Mouse (Mus musculus) v-Abl transformed pro-B cells (cell line): ENCODE measurements around the gene Smyd4.

ENCODE experiments used
- in situ Hi-C, 2 experiments: fragments of 400-800 bp; cut with MboI; formaldehyde crosslinking; loops; one replicate each; pipeline ENCODE4 v1.15.1; 2025; ENCODE audit not compliant: unreplicated experiment in 2 of 2

Gene Smyd4

DNA sequence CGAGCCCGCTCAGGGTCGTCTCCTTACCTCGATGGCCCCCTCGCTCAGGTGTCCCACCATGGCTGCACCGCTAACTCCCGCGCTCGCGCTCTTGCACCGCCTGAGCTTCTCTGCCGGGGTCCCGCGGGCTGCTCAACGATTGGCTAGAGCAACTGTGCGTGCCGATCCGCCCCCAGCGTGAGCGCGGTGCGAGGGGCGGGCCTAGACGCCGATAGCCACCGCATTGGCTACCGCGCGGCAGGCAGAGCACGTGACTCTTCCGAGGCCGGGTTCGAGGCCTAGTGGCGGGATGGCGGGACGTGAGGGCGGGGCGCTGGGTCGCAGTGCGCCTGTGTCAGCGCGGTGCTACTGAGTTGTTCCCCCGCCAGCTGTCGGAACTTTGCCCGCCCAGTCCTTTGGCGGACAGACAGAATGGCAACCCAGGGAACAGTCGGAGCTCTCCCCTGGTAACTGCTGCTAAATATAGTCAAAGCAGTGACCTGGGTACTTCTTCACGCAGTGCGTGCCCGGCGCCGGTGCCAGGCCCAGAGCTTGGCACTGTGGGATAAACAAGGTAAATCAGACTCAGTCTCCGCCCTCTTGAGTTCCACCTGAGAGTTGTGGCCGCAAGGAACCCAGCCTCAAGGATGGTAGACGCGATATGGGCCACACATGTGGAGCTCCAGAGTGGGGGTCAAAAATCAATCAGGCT, at the start of gene Smyd4, which contains the start of gene Rpa1:
Gene Smyd4 (plus strand): TSS at position 235 of the 691 bp plus-strand sequence.
Gene Rpa1 (minus strand): TSS at position 126 of the 691 bp plus-strand sequence.
- in situ Hi-C loops = no loop called here

DNA sequence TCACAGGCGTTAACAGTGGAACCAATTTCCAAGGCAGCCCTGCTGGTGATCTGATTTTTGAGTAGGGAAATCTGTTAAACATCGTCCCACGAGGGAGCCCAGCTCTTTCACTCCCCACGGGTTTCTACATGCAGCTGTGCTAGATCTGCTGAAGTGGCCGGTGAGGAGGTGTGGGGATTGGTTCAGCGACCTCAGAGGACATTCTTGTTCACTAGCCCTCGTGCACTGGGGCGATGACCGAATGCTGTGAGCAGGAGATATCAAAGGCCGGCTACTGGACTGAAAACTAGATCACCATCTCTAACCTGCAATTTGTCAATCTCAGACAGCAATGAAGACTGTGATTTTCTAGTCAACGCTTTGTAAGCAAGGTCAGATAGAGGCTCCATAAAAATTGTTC, 49.7 kb upstream of the Smyd4 start:
- in situ Hi-C loops = loop anchor here (10.0 to 25.0 kb wide), 2 partner anchors 311 to 314 kb away; no protein-coding TSS in a partner anchor

DNA sequence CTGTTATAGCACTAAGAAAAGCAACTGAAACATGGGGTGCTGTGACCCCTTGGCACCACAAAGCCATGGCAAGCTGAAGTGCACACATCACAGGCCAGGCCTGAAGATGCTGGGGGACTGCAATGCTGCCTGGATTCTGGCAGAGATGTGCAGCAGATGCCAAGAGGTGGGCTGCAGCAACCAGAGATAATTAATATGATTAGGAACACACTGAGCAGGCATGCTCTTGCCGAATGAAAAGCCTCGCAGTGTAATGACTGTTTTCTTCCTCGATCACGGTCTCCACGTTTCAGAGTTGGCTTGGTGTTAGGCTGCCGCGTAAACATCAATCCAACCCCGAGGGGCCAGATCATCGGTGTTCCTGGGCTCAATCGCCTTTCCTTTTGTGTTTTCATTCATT, 48.4 kb upstream of the Smyd4 start:
- in situ Hi-C loops = loop anchor here (10.0 to 25.0 kb wide), 2 partner anchors 312 to 315 kb away; no protein-coding TSS in a partner anchor

- in situ Hi-C loops = no loop called here
Observed at GRCm38 (mm10) chr11:75300954-75301353, 47.3 kb upstream of the Smyd4 start.

DNA sequence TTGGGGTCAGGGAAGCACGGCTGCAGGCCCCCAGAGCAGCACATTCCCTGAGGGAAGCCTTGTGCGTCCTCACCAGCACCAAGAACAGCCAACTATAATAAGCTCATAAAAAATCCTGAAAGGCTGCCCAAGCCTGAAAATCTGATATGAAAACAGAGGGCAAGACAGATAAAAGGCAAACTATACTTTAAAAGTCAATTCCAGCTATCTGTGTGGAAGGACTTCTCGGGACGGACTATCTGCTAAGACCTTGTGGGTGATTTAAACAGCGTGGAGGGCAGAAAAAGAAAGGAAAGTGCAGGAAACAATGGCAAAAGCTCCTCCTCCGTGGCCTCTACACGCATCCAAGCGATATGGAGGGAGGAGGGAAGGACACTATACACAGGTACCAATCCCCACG, 43.4 kb upstream of the Smyd4 start:
- in situ Hi-C loops = no loop called here

- in situ Hi-C loops = no loop called here
Observed at GRCm38 (mm10) chr11:75308650-75309049, 39.6 kb upstream of the Smyd4 start.

GRCm38 (mm10) chr11:75310813-75311212, 37.4 kb upstream of the Smyd4 start:
- in situ Hi-C loops = no loop called here

GRCm38 (mm10) chr11:75311751-75312150, 36.5 kb upstream of the Smyd4 start:
- in situ Hi-C loops = no loop called here

- in situ Hi-C loops = no loop called here
Observed at GRCm38 (mm10) chr11:75313834-75314233, 34.4 kb upstream of the Smyd4 start.

- in situ Hi-C loops = no loop called here
Observed at GRCm38 (mm10) chr11:75318351-75319221, 29.6 kb upstream of the Smyd4 start.

DNA sequence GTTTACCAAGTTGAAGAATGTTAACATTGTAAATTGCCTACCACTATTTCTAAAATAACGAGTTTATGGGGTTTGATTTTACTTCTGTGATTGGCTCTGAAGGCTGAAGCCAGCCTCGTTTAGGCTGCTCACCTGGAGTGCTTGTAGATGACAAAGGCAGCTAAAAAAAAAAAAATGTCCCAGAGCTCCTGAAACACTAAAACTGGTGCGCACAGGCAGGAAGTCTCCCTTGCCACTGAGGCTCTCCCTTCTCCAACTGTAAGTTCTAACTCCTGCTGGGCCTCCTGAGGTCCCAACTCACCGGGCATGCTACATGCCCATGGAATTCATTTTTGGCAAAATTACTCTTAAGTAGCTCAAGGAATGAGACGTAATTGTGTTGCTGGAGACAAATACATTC, 29.0 kb upstream of the Smyd4 start:
- in situ Hi-C loops = no loop called here

DNA sequence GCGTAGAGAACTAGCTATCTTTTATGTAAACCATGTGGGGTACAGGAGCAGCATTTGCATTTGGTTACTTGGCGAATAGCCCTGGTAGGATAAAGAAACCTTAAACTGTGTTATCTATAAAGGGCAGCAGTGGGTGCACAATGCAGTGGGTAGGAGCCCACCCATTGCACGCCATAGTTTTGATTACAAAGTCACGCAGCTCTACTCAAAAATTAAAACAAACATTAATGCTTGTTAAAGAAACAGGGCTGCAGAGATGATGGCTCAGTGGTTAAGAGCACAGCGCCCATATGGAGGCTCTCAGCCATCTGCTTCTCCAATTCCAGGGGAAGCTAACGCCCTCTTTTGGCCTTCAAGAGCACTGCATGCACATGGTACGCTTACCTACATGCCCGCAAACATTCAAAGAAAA, 24.9 kb upstream of the Smyd4 start:
- in situ Hi-C loops = no loop called here

GRCm38 (mm10) chr11:75324433-75324832, 23.8 kb upstream of the Smyd4 start:
- in situ Hi-C loops = no loop called here

DNA sequence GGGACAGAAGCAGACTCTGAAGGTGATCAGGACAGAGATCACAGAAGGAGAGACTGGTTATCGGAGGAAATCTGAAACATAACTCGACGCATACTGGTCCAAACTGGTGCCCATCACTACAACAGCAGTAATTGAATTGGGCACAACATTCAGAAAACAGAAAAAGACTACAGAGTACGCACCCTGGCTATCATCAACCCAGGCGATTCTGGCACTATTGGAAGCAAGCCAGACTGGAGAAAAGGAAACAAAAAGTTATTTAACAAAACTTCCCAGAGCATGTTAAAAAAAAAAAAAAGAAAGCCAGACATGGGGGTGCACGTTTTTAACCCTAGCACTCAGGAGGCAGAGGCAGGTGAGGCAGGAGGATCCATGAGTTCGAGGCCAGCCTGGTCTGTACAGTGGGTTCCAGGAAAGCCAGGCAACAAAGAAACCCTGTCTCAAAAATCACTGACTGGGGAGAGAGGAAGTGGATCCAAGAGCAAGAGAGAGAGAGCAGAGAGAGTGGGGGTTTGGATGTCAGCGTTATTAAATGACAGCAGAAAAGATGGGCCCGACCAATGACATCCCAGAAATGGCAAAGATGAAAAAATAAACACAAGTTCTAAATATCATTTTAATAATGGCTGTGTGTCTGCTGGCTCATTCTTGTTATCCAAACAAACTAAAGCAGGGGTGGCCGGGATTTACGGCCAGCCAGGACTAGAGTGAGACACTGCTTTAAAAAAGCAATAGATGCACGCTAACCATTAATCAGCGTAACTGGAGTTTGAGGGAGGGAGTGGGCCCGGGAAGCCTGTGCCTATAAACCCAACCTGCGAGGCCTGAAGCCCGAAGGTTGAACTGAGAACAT, 22.9 kb upstream of the Smyd4 start:
- in situ Hi-C loops = no loop called here

GRCm38 (mm10) chr11:75325969-75326311, 22.3 kb upstream of the Smyd4 start:
- in situ Hi-C loops = no loop called here

GRCm38 (mm10) chr11:75336676-75337075, 11.6 kb upstream of the Smyd4 start:
- in situ Hi-C loops = no loop called here

GRCm38 (mm10) chr11:75337246-75337645, 11.0 kb upstream of the Smyd4 start:
- in situ Hi-C loops = no loop called here

- in situ Hi-C loops = no loop called here
Observed at GRCm38 (mm10) chr11:75340076-75340475, 8.2 kb upstream of the Smyd4 start.

- in situ Hi-C loops = no loop called here
Observed at GRCm38 (mm10) chr11:75340698-75341345, 7.4 kb upstream of the Smyd4 start.

DNA sequence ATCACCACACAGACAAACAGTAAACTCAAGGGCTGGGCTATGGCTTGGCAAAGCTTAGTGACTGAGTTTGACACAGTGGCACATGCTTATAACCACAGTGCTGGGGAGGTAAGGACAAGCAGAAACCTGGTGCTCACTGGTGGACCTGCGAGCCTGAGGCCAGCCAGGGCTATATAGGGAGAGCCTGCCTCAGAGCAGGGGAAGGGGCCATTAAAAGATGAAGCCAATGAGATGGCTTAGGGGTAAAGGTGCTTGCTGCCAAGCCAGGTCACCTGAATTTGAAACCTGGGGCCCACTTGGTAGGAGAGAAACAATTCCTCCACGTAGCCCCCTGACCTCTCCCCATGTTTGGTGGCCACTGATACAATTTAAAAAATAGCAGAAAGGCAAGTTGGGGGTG, 5.1 kb upstream of the Smyd4 start:
- in situ Hi-C loops = no loop called here
